Comparison of ENCODE assay signal across 18 mouse cellular contexts in genomic region chr7:17009326-17010009, GRCm38 (mm10). TPM values are rescaled to one million over a fixed set of nuclear protein-coding genes. Genes with fewer than 3 reads are reported as not detected.
DNase-seq lines count a peak whose midpoint lies in the region; TF ChIP-seq lines count a peak whose summit lies in the region.
"Had no signal": no experiment of that assay in that cellular context is flagged by ENCODE, and none has a peak within 500 bp of the region (broad histone marks: within the 10 kb centered on the region; RNA-seq: fewer than 3 reads in every experiment).

No protein-coding gene starts in this region.

- H3K4me3 ChIP-seq in spleen, adult 2 months (ENCODE audit: extremely low read depth, insufficient read depth, insufficient read length), result no peak overlapping the region
- no peak overlapping the region for H3K4me3 ChIP-seq in midbrain, embryonic 10.5 days
- H3K4me3 ChIP-seq: embryonic facial prominence, embryonic 13.5 days; heart, embryonic 15.5 days; hindbrain, embryonic 10.5 days; intestine, embryonic 15.5 days; left cerebral cortex, adult 2 months; neural tube, embryonic 13.5 days had no signal

- peak in 1 of 2 experiments; percentile 28 for DNase-seq in spleen, adult 2 months (ENCODE audit: low read depth in 1 of 2, low spot score in 2 of 2)
- DNase-seq in spleen, postnatal 10 days (ENCODE audit: low spot score in 2 of 2), result no peak
- peak; percentile 61 for DNase-seq in induced T-regulatory cell, adult 2 months (ENCODE audit: low read depth)
- peak; percentile 66 for DNase-seq in thymus, postnatal 0 days (ENCODE audit: low spot score)
- DNase-seq in midbrain, embryonic 10.5 days (ENCODE audit: low spot score), result no peak
- no peak for DNase-seq in ovary, adult 18-20 months (ENCODE audit: low spot score)
- no peak for DNase-seq in layer of hippocampus, adult 11-12 months (ENCODE audit: low spot score)
- DNase-seq: adrenal gland, adult 2 months; cerebellum, postnatal 36 days had no signal

- peaks cover 3% of the 10 kb centered on the region; the same call in 1 of the 2 replicates for H3K4me1 ChIP-seq in spleen, adult 2 months (ENCODE audit: control insufficient read depth, insufficient read depth, insufficient read length)
- H3K4me1 ChIP-seq in midbrain, embryonic 10.5 days, result no peaks in the 10 kb centered on the region
- H3K4me1 ChIP-seq: embryonic facial prominence, embryonic 13.5 days; heart, embryonic 15.5 days; hindbrain, embryonic 10.5 days; neural tube, embryonic 13.5 days had no signal

- H3K27me3 ChIP-seq in spleen, adult 2 months (ENCODE audit: control insufficient read depth, insufficient read depth, low read length), result no peaks in the 10 kb centered on the region
- H3K27me3 ChIP-seq in midbrain, embryonic 10.5 days (ENCODE audit: low read depth, poor library complexity, severe bottlenecking), result no peaks in the 10 kb centered on the region
- H3K27me3 ChIP-seq: embryonic facial prominence, embryonic 13.5 days; heart, embryonic 15.5 days; intestine, embryonic 15.5 days; neural tube, embryonic 13.5 days had no signal

- peak overlapping the region; percentile 56; the same call in 1 of the 2 replicates for H3K27ac ChIP-seq in spleen, adult 2 months (ENCODE audit: insufficient read depth, low read length)
- no peak overlapping the region for H3K27ac ChIP-seq in midbrain, embryonic 10.5 days (replicated peaks)
- H3K27ac ChIP-seq: embryonic facial prominence, embryonic 13.5 days; heart, embryonic 15.5 days; hindbrain, embryonic 10.5 days; intestine, embryonic 15.5 days; left cerebral cortex, adult 2 months; liver, embryonic 14.5 days; neural tube, embryonic 13.5 days had no signal

- no peak for TF ChIP-seq CTCF in spleen, adult 2 months (IDR thresholded peaks at IDR 0.05; ENCODE audit: extremely low read depth, insufficient read depth, insufficient read length, insufficient replicate concordance)

- WGBS in spleen, adult 2 months, result 42% methylated on average over 16 of the region's 16 CpGs
- 95% methylated on average over 16 of the region's 16 CpGs for WGBS in midbrain, embryonic 10.5 days

- no peak for TF ChIP-seq POLR2A in spleen, adult 2 months (IDR thresholded peaks at IDR 0.05; ENCODE audit: low read depth, low read length)

- peaks cover 60% of the 10 kb centered on the region for H3K36me3 ChIP-seq in spleen, adult 2 months (ENCODE audit: control insufficient read depth, insufficient read depth, low read length)
- peaks cover 100% of the 10 kb centered on the region for H3K36me3 ChIP-seq in midbrain, embryonic 10.5 days

- no peaks in the 10 kb centered on the region for H3K9me3 ChIP-seq in midbrain, embryonic 10.5 days (replicated peaks)
- H3K9me3 ChIP-seq: embryonic facial prominence, embryonic 13.5 days; heart, embryonic 15.5 days; intestine, embryonic 15.5 days; neural tube, embryonic 13.5 days had no signal

RNA-seq across cellular contexts. Expression of gene Ccdc8, which starts 17.0 kb away (rescaled TPM):
- polyA plus RNA-seq in spleen, adult 2 months (2012; rRNA removed), result 2.0 and 2.2 TPM in 2 replicates
- 3.7 and 4.7 TPM in 2 replicates for polyA plus RNA-seq in thymus, postnatal 0 days (2015; fragmentation: Nextera tagmentation; extraction: Ambion mirVana)
- polyA plus RNA-seq in midbrain, embryonic 10.5 days (2016; fragmentation: Nextera tagmentation; extraction: Ambion mirVana), result 8.7 and 9.0 TPM in 2 replicates

RNA-seq across cellular contexts. Expression of gene Ppp5c, which starts 18.3 kb away (rescaled TPM):
- 212 and 265 TPM in 2 replicates for polyA plus RNA-seq in spleen, adult 2 months (2012; rRNA removed)
- polyA plus RNA-seq in thymus, postnatal 0 days (2015; fragmentation: Nextera tagmentation; extraction: Ambion mirVana), result 120 TPM in 2 replicates
- 135 and 142 TPM in 2 replicates for polyA plus RNA-seq in midbrain, embryonic 10.5 days (2016; fragmentation: Nextera tagmentation; extraction: Ambion mirVana)

RNA-seq across cellular contexts. Expression of gene Gm42372, which starts 26.6 kb away (rescaled TPM):
- 0.40 and 0.42 TPM in 2 replicates for polyA plus RNA-seq in spleen, adult 2 months (2012; rRNA removed)
- 0.33 and 0.49 TPM in 2 replicates for polyA plus RNA-seq in thymus, postnatal 0 days (2015; fragmentation: Nextera tagmentation; extraction: Ambion mirVana)
- 1.3 TPM in 2 replicates for polyA plus RNA-seq in midbrain, embryonic 10.5 days (2016; fragmentation: Nextera tagmentation; extraction: Ambion mirVana)
- polyA plus RNA-seq: gonadal fat pad, adult 2 months; urinary bladder, adult 2 months had no signal

RNA-seq across cellular contexts. Expression of gene Pnmal1, which starts 50.0 kb away (rescaled TPM):
- polyA plus RNA-seq in spleen, adult 2 months (2012; rRNA removed), result not detected in 2 replicates
- 0.04 TPM in 2 replicates for polyA plus RNA-seq in thymus, postnatal 0 days (2015; fragmentation: Nextera tagmentation; extraction: Ambion mirVana)
- 9.8 and 17.4 TPM in 2 replicates for polyA plus RNA-seq in midbrain, embryonic 10.5 days (2016; fragmentation: Nextera tagmentation; extraction: Ambion mirVana)
- polyA plus RNA-seq: gonadal fat pad, adult 2 months had no signal

RNA-seq across cellular contexts. Expression of gene Hif3a, which starts 52.8 kb away (rescaled TPM):
- 1.2 and 1.9 TPM in 2 replicates for polyA plus RNA-seq in spleen, adult 2 months (2012; rRNA removed)
- polyA plus RNA-seq in thymus, postnatal 0 days (2015; fragmentation: Nextera tagmentation; extraction: Ambion mirVana), result 1.5 and 2.4 TPM in 2 replicates
- polyA plus RNA-seq in midbrain, embryonic 10.5 days (2016; fragmentation: Nextera tagmentation; extraction: Ambion mirVana), result 4.3 and 5.1 TPM in 2 replicates

Comparison
In these comparisons a context has a peak if more than half of its experiments do, and no peak if none do; other contexts are left out.
1. DNase-seq: peak in induced T-regulatory cell, adult 2 months (single experiment) and thymus, postnatal 0 days (single experiment); none in spleen, postnatal 10 days (0 of 2), midbrain, embryonic 10.5 days (single experiment), ovary, adult 18-20 months (single experiment) and layer of hippocampus, adult 11-12 months (single experiment).